Mouse (Mus musculus) spleen, postnatal 10 days (tissue): ENCODE measurements at regions not wholly inside any gene's neighbourhood (a gene's known extent, or its start where the extent isn't known, plus 50 kb on each side); places are given as distances from the start of the nearest gene placed in this dataset.

Experiments used
- DNase-seq, 2 experiments: peaks; one replicate each; pipeline ENCODE4 v3.0.0; 2021 to 2022; ENCODE audit warnings: low spot score in 2 of 2

GRCm38 (mm10) chr13:102352073-102352854, 341.1 kb upstream of the Cd180 start:
- no peak for DNase-seq

GRCm38 (mm10) chr13:102355569-102355968, 337.8 kb upstream of the Cd180 start:
- DNase-seq, result no peak

GRCm38 (mm10) chr13:102372451-102373082, 320.8 kb upstream of the Cd180 start:
- no peak for DNase-seq

- no peak for DNase-seq
These were observed 312.7 kb upstream of the Cd180 start for GRCm38 (mm10) chr13:102380667-102381066.

- no peak for DNase-seq
These were observed 301.4 kb upstream of the Cd180 start for GRCm38 (mm10) chr13:102391911-102392310.

- no peak for DNase-seq
These were observed 300.3 kb upstream of the Cd180 start for GRCm38 (mm10) chr13:102392868-102393661.

- DNase-seq, result no peak
These were observed 299.7 kb upstream of the Cd180 start for GRCm38 (mm10) chr13:102393662-102393970.

GRCm38 (mm10) chr13:102394057-102394456, 299.3 kb upstream of the Cd180 start:
- DNase-seq, result no peak

- DNase-seq, result no peak
These were observed 295.9 kb upstream of the Cd180 start for GRCm38 (mm10) chr13:102397411-102397810.

GRCm38 (mm10) chr13:102411840-102412239, 281.5 kb upstream of the Cd180 start:
- DNase-seq, result no peak

GRCm38 (mm10) chr13:102434372-102434954, 258.9 kb upstream of the Cd180 start:
- DNase-seq, result no peak

GRCm38 (mm10) chr13:102442676-102443075, 250.7 kb upstream of the Cd180 start:
- DNase-seq, result no peak

GRCm38 (mm10) chr13:102447310-102447709, 246.0 kb upstream of the Cd180 start:
- no peak for DNase-seq

- no peak for DNase-seq
These were observed 243.8 kb upstream of the Cd180 start for GRCm38 (mm10) chr13:102449416-102450121.

GRCm38 (mm10) chr13:102451176-102451575, 242.2 kb upstream of the Cd180 start:
- DNase-seq, result no peak

- DNase-seq, result no peak
These were observed 234.6 kb upstream of the Cd180 start for GRCm38 (mm10) chr13:102458711-102459110.

GRCm38 (mm10) chr13:102463993-102464392, 229.4 kb upstream of the Cd180 start:
- DNase-seq, result no peak

- no peak for DNase-seq
These were observed 211.5 kb upstream of the Cd180 start for GRCm38 (mm10) chr13:102481906-102482305.

- no peak for DNase-seq
These were observed 210.9 kb upstream of the Cd180 start for GRCm38 (mm10) chr13:102482451-102482850.

GRCm38 (mm10) chr13:102487416-102488097, 205.8 kb upstream of the Cd180 start:
- no peak for DNase-seq

GRCm38 (mm10) chr13:102491370-102491769, 202.0 kb upstream of the Cd180 start:
- no peak for DNase-seq
